Mouse (Mus musculus): ENCODE data around the gene Pou2f3.

GRCm38 (mm10) chr9:43151779-43152178 is 58.4 kb downstream of the Pou2f3 start:
- TF ChIP-seq CTCF (IDR thresholded peaks at IDR 0.05), result no peak
- TF ChIP-seq POLR2A (IDR thresholded peaks at IDR 0.05; ENCODE audit: insufficient read depth, low read depth, low read length), result no peak
- TF ChIP-seq EP300 (IDR thresholded peaks at IDR 0.05; ENCODE audit: insufficient read depth, low read depth, low read length), result no peak

Measured in heart, adult 2 months (tissue).